Mouse (Mus musculus) CD4-positive naive resting alpha-beta T cell, adult 57 days (primary cell): ENCODE data around the gene Slc39a3. TPM values are rescaled to one million over a fixed set of nuclear protein-coding genes. Genes with fewer than 3 reads are reported as not detected.

ENCODE experiments used
- total RNA-seq: library from RNA; stranded (reverse); gene quantifications from one replicate; pipeline ENCODE4 v1.2.4, GENCODE M21; 2023

Slc39a3 gene
- total RNA-seq = 17.1 TPM

GRCm38 (mm10) chr10:81036988-81037580 lies at the start of gene Slc39a3:
Slc39a3 (minus strand) TSS chr10:81037426.

GRCm38 (mm10) chr10:81069836-81070235 lies 32.6 kb upstream of the Slc39a3 start, which contains the start of gene Thop1:
Thop1 (plus strand) TSS chr10:81070035.

GRCm38 (mm10) chr10:81059603-81060543 lies 22.6 kb upstream of the Slc39a3 start, which contains the start of gene Sgta:
Sgta (minus strand) TSS chr10:81060181.

GRCm38 (mm10) chr10:81025639-81026275 lies 11.5 kb downstream of the Slc39a3 start, which contains the start of gene Diras1:
Diras1 (minus strand) TSS chr10:81025662.

GRCm38 (mm10) chr10:81014393-81015384 lies 22.5 kb downstream of the Slc39a3 start, which contains the start of gene Gng7:
Gng7 (minus strand) TSS chr10:81014945.

Other genes starting within 250 kb of the Slc39a3 start
- gene Sf3a2, start 239.2 kb downstream of the Slc39a3 start, total RNA-seq = 63.1 TPM
- 116 TPM for gene Plekhj1, start 238.8 kb downstream of the Slc39a3 start, total RNA-seq
- 2.4 TPM for gene Amh, start 232.2 kb downstream of the Slc39a3 start, total RNA-seq
- not detected for gene Jsrp1, start 223.9 kb downstream of the Slc39a3 start, total RNA-seq
- 545 TPM for gene Oaz1, start 210.8 kb downstream of the Slc39a3 start, total RNA-seq
- not detected for gene Lingo3, start 193.4 kb downstream of the Slc39a3 start, total RNA-seq
- gene Lsm7, start 182.2 kb downstream of the Slc39a3 start, total RNA-seq = 24.7 TPM
- gene Sppl2b, start 182.2 kb downstream of the Slc39a3 start, total RNA-seq = 39.0 TPM
- not detected for gene Tmprss9, start 165.6 kb downstream of the Slc39a3 start, total RNA-seq
- 72.7 TPM for gene Timm13, start 136.5 kb downstream of the Slc39a3 start, total RNA-seq
- 10.2 TPM for gene Lmnb2, start 119.2 kb downstream of the Slc39a3 start, total RNA-seq
- gene Gadd45b, start 107.4 kb downstream of the Slc39a3 start, total RNA-seq = 28.6 TPM
- gene Gng7, start 22.5 kb downstream of the Slc39a3 start, total RNA-seq = not detected
- not detected for gene Diras1, start 11.8 kb downstream of the Slc39a3 start, total RNA-seq
- 55.5 TPM for gene Sgta, start 22.8 kb upstream of the Slc39a3 start, total RNA-seq
- 13.4 TPM for gene Thop1, start 32.6 kb upstream of the Slc39a3 start, total RNA-seq
- not detected for gene Creb3l3, start 61.4 kb upstream of the Slc39a3 start, total RNA-seq
- 128 TPM for gene Map2k2, start 68.5 kb upstream of the Slc39a3 start, total RNA-seq
- gene Zbtb7a, start 97.8 kb upstream of the Slc39a3 start, total RNA-seq = 58.9 TPM
- 34.9 TPM for gene Pias4, start 130.5 kb upstream of the Slc39a3 start, total RNA-seq
- gene Eef2, start 139.2 kb upstream of the Slc39a3 start, total RNA-seq = 2,367 TPM
- gene Dapk3, start 145.6 kb upstream of the Slc39a3 start, total RNA-seq = 62.3 TPM
- gene 4930442H23Rik, start 146.4 kb upstream of the Slc39a3 start, total RNA-seq = not detected
- not detected for gene Nmrk2, start 164.6 kb upstream of the Slc39a3 start, total RNA-seq
- gene Atcay, start 193.4 kb upstream of the Slc39a3 start, total RNA-seq = 0.50 TPM
- gene Zfr2, start 195.7 kb upstream of the Slc39a3 start, total RNA-seq = 4.9 TPM
- gene Matk, start 215.5 kb upstream of the Slc39a3 start, total RNA-seq = 15.3 TPM
- gene Mrpl54, start 229.5 kb upstream of the Slc39a3 start, total RNA-seq = 104 TPM
- 45.7 TPM for gene Apba3, start 229.5 kb upstream of the Slc39a3 start, total RNA-seq